Mouse (Mus musculus) limb, embryonic 11.5 days (tissue): Measurements from ENCODE around the gene Tenm4. TPM values are rescaled to one million over a fixed set of nuclear protein-coding genes. Genes with fewer than 3 reads are reported as not detected.

Source experiments
- ATAC-seq: fragments of 200-750 bp; cut with Nextera tagmentation; 2 replicates; pipeline ENCODE4 v1.8.0; 2017; ENCODE audit warnings: low read depth; ENCODE audit not compliant: insufficient number of reproducible peaks, low FRiP score, low TSS enrichment
- DNase-seq: peaks from one replicate; pipeline ENCODE4 v3.0.0-alpha.2; 2015; ENCODE audit warnings: low spot score
- H3K27ac ChIP-seq: fragments of 300-500 bp; sonication (generic); replicated peaks from 2 replicates; pipeline ENCODE4 v1.5.1; 2014; ENCODE audit warnings: low read depth, mild to moderate bottlenecking, low read length
- H3K27me3 ChIP-seq: fragments of 300-500 bp; sonication (generic); 2 replicates; pipeline ENCODE4 v1.6.1; 2014; ENCODE audit warnings: mild to moderate bottlenecking, low read length, mixed read lengths; ENCODE audit not compliant: control insufficient read depth, insufficient read depth
- H3K36me3 ChIP-seq: fragments of 300-500 bp; sonication (generic); 2 replicates; pipeline ENCODE4 v1.6.1; 2014; ENCODE audit warnings: mild to moderate bottlenecking, low read length, moderate library complexity, mixed read lengths; ENCODE audit not compliant: control insufficient read depth, insufficient read depth
- H3K4me1 ChIP-seq: fragments of 300-500 bp; sonication (generic); 2 replicates; pipeline ENCODE4 v1.6.1; 2014; ENCODE audit warnings: low read length, mixed read lengths; ENCODE audit not compliant: control insufficient read depth, insufficient read depth
- H3K4me2 ChIP-seq: fragments of 300-500 bp; sonication (generic); 2 replicates; pipeline ENCODE4 v1.6.1; 2014; ENCODE audit warnings: low read depth, mild to moderate bottlenecking, moderate library complexity; ENCODE audit not compliant: severe bottlenecking
- H3K4me3 ChIP-seq: fragments of 300-500 bp; sonication (generic); 2 replicates; pipeline ENCODE4 v1.5.1; 2014; ENCODE audit warnings: low read depth, low read length
- H3K9ac ChIP-seq: fragments of 300-500 bp; sonication (generic); 2 replicates; pipeline ENCODE4 v1.6.1; 2014; ENCODE audit warnings: mild to moderate bottlenecking, low read length
- H3K9me3 ChIP-seq: fragments of 300-500 bp; sonication (generic); 2 replicates; pipeline ENCODE4 v1.6.1; 2016; ENCODE audit warnings: low read length; ENCODE audit not compliant: control insufficient read depth
- WGBS: fragments of 180-500 bp; shearing (Covaris S2); extraction: QIAGEN DNeasy Blood & Tissue Kit; methylation state at CpG from one replicate; pipeline ENCODE4 v1.1.7; 2014; 5-methylcytosine and 5-hydroxymethylcytosine counted together
- polyA plus RNA-seq: library from polyadenylated mRNA; unstranded; fragments of >200 nt; fragmentation: Nextera tagmentation; extraction: Ambion mirVana; gene quantifications from 2 replicates; pipeline ENCODE4 v1.2.1, GENCODE M21; 2014

Tenm4 gene
- polyA plus RNA-seq, 1 experiment from 2014 or later = 43.1 TPM

GRCm38 (mm10) chr7:96880221-96880944 lies 709.3 kb downstream of the Tenm4 start:
- DNase-seq = no peak
- Histone ChIP-seq H3K36me3 (no peaks in the 10 kb centered on the region), H3K4me1 (no peaks in the 10 kb centered on the region), H3K9me3 (no peaks in the 10 kb centered on the region), H3K4me2 (no peak overlapping the region), H3K9ac (no peak overlapping the region), H3K27me3 (no peaks in the 10 kb centered on the region), H3K4me3 (no peak overlapping the region), H3K27ac (no peak overlapping the region)
- 85% methylated on average over 6 of the region's 6 CpGs for WGBS
- no peak for ATAC-seq

GRCm38 (mm10) chr7:96883297-96883696 lies 712.3 kb downstream of the Tenm4 start:
- H3K4me3 ChIP-seq = no peak overlapping the region
- H3K9me3 ChIP-seq = no peaks in the 10 kb centered on the region
- H3K4me2 ChIP-seq = no peak overlapping the region
- no peaks in the 10 kb centered on the region for H3K4me1 ChIP-seq
- no peak for ATAC-seq
- WGBS = 98% methylated on average over 3 of the region's 3 CpGs
- no peak for DNase-seq
- no peak overlapping the region for H3K9ac ChIP-seq
- no peak overlapping the region for H3K27ac ChIP-seq
- no peaks in the 10 kb centered on the region for H3K27me3 ChIP-seq
- H3K36me3 ChIP-seq = no peaks in the 10 kb centered on the region

- 90% methylated on average over 18 of the region's 18 CpGs for WGBS
Observed at GRCm38 (mm10) chr7:96887088-96887654, 716.1 kb downstream of the Tenm4 start.

GRCm38 (mm10) chr7:96889061-96890034 lies 718.3 kb downstream of the Tenm4 start:
- Histone ChIP-seq H3K4me1 (peaks cover 10% of the 10 kb centered on the region), H3K36me3 (no peaks in the 10 kb centered on the region), H3K9me3 (no peaks in the 10 kb centered on the region), H3K4me3 (no peak overlapping the region), H3K9ac (no peak overlapping the region), H3K27ac (peak overlapping the region; percentile 61; the same call in 1 of the 2 replicates), H3K27me3 (no peaks in the 10 kb centered on the region), H3K4me2 (no peak overlapping the region)
- no peak for DNase-seq
- ATAC-seq = peak; percentile 50; the same call in 1 of the 2 replicates
- WGBS = 82% methylated on average over 18 of the region's 18 CpGs

More at GRCm38 (mm10) chr7:96887088-96887654, 716.1 kb downstream of the Tenm4 start:
- ATAC-seq = no peak
- H3K27ac ChIP-seq = no peak overlapping the region
- no peaks in the 10 kb centered on the region for H3K36me3 ChIP-seq
- no peaks in the 10 kb centered on the region for H3K9me3 ChIP-seq
- DNase-seq = no peak
- no peak overlapping the region for H3K4me3 ChIP-seq
- H3K9ac ChIP-seq = no peak overlapping the region
- no peak overlapping the region for H3K4me2 ChIP-seq
- peaks cover 10% of the 10 kb centered on the region for H3K4me1 ChIP-seq
- H3K27me3 ChIP-seq = no peaks in the 10 kb centered on the region

GRCm38 (mm10) chr7:96890035-96890621 lies 719.1 kb downstream of the Tenm4 start:
- H3K9ac ChIP-seq = no peak overlapping the region
- H3K27me3 ChIP-seq = no peaks in the 10 kb centered on the region
- WGBS = 16% methylated on average over 7 of the region's 7 CpGs
- peaks cover 10% of the 10 kb centered on the region for H3K4me1 ChIP-seq
- peak; percentile 53 for DNase-seq
- ATAC-seq = peak; percentile 58
- no peak overlapping the region for H3K4me3 ChIP-seq
- peaks cover 3% of the 10 kb centered on the region for H3K36me3 ChIP-seq
- H3K27ac ChIP-seq = peak overlapping the region; percentile 61; the same call in 1 of the 2 replicates
- H3K4me2 ChIP-seq = no peak overlapping the region
- no peaks in the 10 kb centered on the region for H3K9me3 ChIP-seq

- no peak overlapping the region for H3K4me3 ChIP-seq
- H3K36me3 ChIP-seq = peaks cover 3% of the 10 kb centered on the region
- 84% methylated on average over 10 of the region's 10 CpGs for WGBS
Observed at GRCm38 (mm10) chr7:96890987-96891386, 719.9 kb downstream of the Tenm4 start.

GRCm38 (mm10) chr7:96899036-96899569 lies 728.1 kb downstream of the Tenm4 start:
- Histone ChIP-seq H3K27me3 (no peaks in the 10 kb centered on the region), H3K4me3 (no peak overlapping the region), H3K4me2 (no peak overlapping the region), H3K9me3 (no peaks in the 10 kb centered on the region), H3K4me1 (peaks cover 4% of the 10 kb centered on the region), H3K9ac (no peak overlapping the region), H3K36me3 (peaks cover 3% of the 10 kb centered on the region), H3K27ac (no peak overlapping the region)
- no peak for ATAC-seq
- WGBS = 72% methylated on average over 10 of the region's 10 CpGs
- DNase-seq = no peak

More at GRCm38 (mm10) chr7:96890987-96891386, 719.9 kb downstream of the Tenm4 start:
- Histone ChIP-seq H3K9ac (no peak overlapping the region), H3K4me2 (no peak overlapping the region), H3K27ac (no peak overlapping the region), H3K27me3 (no peaks in the 10 kb centered on the region), H3K9me3 (no peaks in the 10 kb centered on the region), H3K4me1 (peaks cover 10% of the 10 kb centered on the region)
- ATAC-seq (no peak), DNase-seq (no peak)
